Mouse (Mus musculus) CH12.LX (cell line): ENCODE results near the gene Gm20517. TPM values are rescaled to one million over a fixed set of nuclear protein-coding genes. Genes with fewer than 3 reads are reported as not detected.

ENCODE experiments used
- DNase-seq: peaks from one replicate; pipeline ENCODE4 v3.0.0-alpha.2; 2013; ENCODE audit errors: extremely low read depth
- H3K27ac ChIP-seq: 2 replicates; pipeline ENCODE4 v1.5.1; 2012; ENCODE audit warnings: low read depth, mild to moderate bottlenecking, control low read depth, moderate library complexity; ENCODE audit not compliant: insufficient read depth
- H3K27me3 ChIP-seq: replicated peaks from 2 replicates; pipeline ENCODE3; 2012; ENCODE audit warnings: inconsistent platforms
- H3K36me3 ChIP-seq, 2 experiments: replicated peaks in 1 of 2; 2 replicates each; pipeline versions ENCODE3 to v1.6.1; 2012; ENCODE audit warnings: inconsistent platforms in 1 of 2, low read length in 1 of 2, mild to moderate bottlenecking in 1 of 2, mixed read lengths in 1 of 2, moderate library complexity in 1 of 2; ENCODE audit not compliant: control insufficient read depth in 1 of 2, insufficient read depth in 1 of 2
- H3K4me1 ChIP-seq, 2 experiments: 2 replicates each; pipeline ENCODE4 v1.6.1; 2012; ENCODE audit warnings: inconsistent platforms in 1 of 2, moderate library complexity in 1 of 2; ENCODE audit not compliant: insufficient read depth in 2 of 2, control insufficient read depth in 1 of 2
- H3K4me2 ChIP-seq: 2 replicates; pipeline ENCODE4 v1.6.1; 2012; ENCODE audit warnings: low read depth, mild to moderate bottlenecking, control low read depth; ENCODE audit not compliant: poor library complexity, insufficient read depth, severe bottlenecking
- H3K4me3 ChIP-seq, 3 experiments: fragments of 150-350 bp in 1 of 3; sonication (generic) in 1 of 3; replicated peaks in 1 of 3; 2 replicates each; pipeline versions ENCODE3 to v1.5.1; 2011 to 2012; ENCODE audit warnings: low read depth in 2 of 3, low read length in 2 of 3, mild to moderate bottlenecking in 2 of 3, moderate library complexity in 2 of 3, control low read depth in 1 of 3, improper control_type of control experiment in 1 of 3, inconsistent platforms in 1 of 3, mixed read lengths in 1 of 3; ENCODE audit not compliant: poor library complexity in 1 of 3
- H3K79me2 ChIP-seq: replicated peaks from 2 replicates; pipeline ENCODE4 v1.6.1; 2012; ENCODE audit warnings: mild to moderate bottlenecking, moderate library complexity; ENCODE audit not compliant: control insufficient read depth, poor library complexity, insufficient read depth, severe bottlenecking; ENCODE audit errors: extremely low read depth
- H3K9ac ChIP-seq: 2 replicates; pipeline ENCODE4 v1.6.1; 2012; ENCODE audit warnings: low read depth, mild to moderate bottlenecking, control low read depth, moderate library complexity; ENCODE audit not compliant: insufficient read depth
- H3K9me3 ChIP-seq: replicated peaks from 2 replicates; pipeline ENCODE3; 2012; ENCODE audit warnings: low read length, inconsistent platforms, mixed read lengths
- BHLHE40 ChIP-seq: IDR thresholded peaks from 2 replicates; pipeline ENCODE4 v1.6.1; 2011; ENCODE audit warnings: mild to moderate bottlenecking, low read depth, low read length, improper control_type of control experiment
- CHD2 ChIP-seq: IDR thresholded peaks from 2 replicates; pipeline ENCODE4 v1.6.1; 2011; ENCODE audit warnings: low read length, improper control_type of control experiment
- CTCF ChIP-seq, 2 experiments: IDR thresholded peaks in 1 of 2; conservative IDR thresholded peaks in 1 of 2; 2 replicates each; pipeline ENCODE4 v1.5.1; 2011 to 2012; ENCODE audit warnings: low read depth in 2 of 2, low read length in 2 of 2, improper control_type of control experiment in 1 of 2, inconsistent platforms in 1 of 2, mild to moderate bottlenecking in 1 of 2, moderate library complexity in 1 of 2
- E2F4 ChIP-seq: IDR thresholded peaks from 2 replicates; pipeline ENCODE4 v1.6.1; 2011; ENCODE audit warnings: low read depth, low read length, improper control_type of control experiment; ENCODE audit not compliant: insufficient replicate concordance
- EP300 ChIP-seq: IDR thresholded peaks from 2 replicates; pipeline ENCODE4 v1.6.1; 2011; ENCODE audit warnings: low read length, improper control_type of control experiment
- ETS1 ChIP-seq: conservative IDR thresholded peaks from 2 replicates; pipeline ENCODE4 v1.6.1; 2012; ENCODE audit warnings: low read depth, mild to moderate bottlenecking, inconsistent platforms, low read length, improper control_type of control experiment, moderate library complexity
- GABPA ChIP-seq: IDR thresholded peaks from 2 replicates; pipeline ENCODE4 v1.6.1; 2012; ENCODE audit warnings: low read depth, low read length, improper control_type of control experiment, inconsistent platforms; ENCODE audit not compliant: insufficient replicate concordance
- HCFC1 ChIP-seq: IDR thresholded peaks from 2 replicates; pipeline ENCODE4 v1.6.1; 2012; ENCODE audit warnings: low read depth, mild to moderate bottlenecking, inconsistent platforms, low read length, improper control_type of control experiment
- IRF4 ChIP-seq: IDR thresholded peaks from 2 replicates; pipeline ENCODE4 v1.6.1; 2014; ENCODE audit warnings: low read depth, mild to moderate bottlenecking, inconsistent platforms, low read length, improper control_type of control experiment
- JUN ChIP-seq: IDR thresholded peaks from 2 replicates; pipeline ENCODE4 v1.6.1; 2011; ENCODE audit warnings: low read depth, mild to moderate bottlenecking, low read length, improper control_type of control experiment, moderate library complexity; ENCODE audit not compliant: insufficient read depth
- JUND ChIP-seq: conservative IDR thresholded peaks from 2 replicates; pipeline ENCODE4 v1.6.1; 2011; ENCODE audit warnings: low read depth, low read length, improper control_type of control experiment
- MAFK ChIP-seq: IDR thresholded peaks from 2 replicates; pipeline ENCODE4 v1.6.1; 2011; ENCODE audit warnings: low read length, improper control_type of control experiment; ENCODE audit not compliant: insufficient replicate concordance
- MAZ ChIP-seq: IDR thresholded peaks from 2 replicates; pipeline ENCODE4 v1.6.1; 2012; ENCODE audit warnings: low read depth, mild to moderate bottlenecking, inconsistent platforms, low read length, improper control_type of control experiment, moderate library complexity
- MEF2A ChIP-seq: IDR thresholded peaks from 2 replicates; pipeline ENCODE4 v1.6.1; 2014; ENCODE audit warnings: low read depth, mild to moderate bottlenecking, inconsistent platforms, low read length, improper control_type of control experiment, borderline replicate concordance
- MXI1 ChIP-seq: IDR thresholded peaks from 2 replicates; pipeline ENCODE4 v1.6.1; 2011; ENCODE audit warnings: mild to moderate bottlenecking, low read depth, low read length, improper control_type of control experiment
- MYC ChIP-seq: IDR thresholded peaks from 2 replicates; pipeline ENCODE4 v1.6.1; 2011; ENCODE audit warnings: low read depth, mild to moderate bottlenecking, improper control_type of control experiment, low read length
- NELFE ChIP-seq: IDR thresholded peaks from 2 replicates; pipeline ENCODE4 v1.6.1; 2011; ENCODE audit warnings: low read depth, low read length, improper control_type of control experiment
- NRF1 ChIP-seq: IDR thresholded peaks from 2 replicates; pipeline ENCODE4 v1.6.1; 2014; ENCODE audit warnings: low read depth, mild to moderate bottlenecking, inconsistent platforms, low read length, improper control_type of control experiment, moderate library complexity
- PAX5 ChIP-seq: IDR thresholded peaks from 2 replicates; pipeline ENCODE4 v1.6.1; 2012; ENCODE audit warnings: low read length, inconsistent platforms, mixed read lengths
- POLR2A ChIP-seq: IDR thresholded peaks from 2 replicates; pipeline ENCODE4 v1.6.1; 2011; ENCODE audit warnings: low read depth, mild to moderate bottlenecking, improper control_type of control experiment, low read length
- POLR2AphosphoS2 ChIP-seq: IDR thresholded peaks from 2 replicates; pipeline ENCODE4 v1.6.1; 2011; ENCODE audit warnings: low read depth, low read length, improper control_type of control experiment
- RCOR1 ChIP-seq: conservative IDR thresholded peaks from 2 replicates; pipeline ENCODE4 v1.6.1; 2012; ENCODE audit warnings: low read depth, mild to moderate bottlenecking, inconsistent platforms, low read length, improper control_type of control experiment
- SIN3A ChIP-seq: IDR thresholded peaks from 2 replicates; pipeline ENCODE4 v1.6.1; 2012; ENCODE audit warnings: low read length, improper control_type of control experiment, inconsistent platforms
- SMC3 ChIP-seq: IDR thresholded peaks from 2 replicates; pipeline ENCODE4 v1.6.1; 2011; ENCODE audit warnings: low read depth, low read length, improper control_type of control experiment
- UBTF ChIP-seq: IDR thresholded peaks from 2 replicates; pipeline ENCODE4 v1.6.1; 2012; ENCODE audit warnings: low read depth, mild to moderate bottlenecking, inconsistent platforms, low read length, improper control_type of control experiment, moderate library complexity
- USF1 ChIP-seq: IDR thresholded peaks from 2 replicates; pipeline ENCODE4 v1.6.1; 2014; ENCODE audit warnings: low read depth, mild to moderate bottlenecking, inconsistent platforms, low read length, improper control_type of control experiment
- ZKSCAN1 ChIP-seq: IDR thresholded peaks from 2 replicates; pipeline ENCODE4 v1.6.1; 2012; ENCODE audit warnings: low read depth, inconsistent platforms, low read length, improper control_type of control experiment, borderline replicate concordance
- ZMIZ1 ChIP-seq: IDR thresholded peaks from 2 replicates; pipeline ENCODE4 v1.6.1; 2012; ENCODE audit warnings: low read depth, mild to moderate bottlenecking, inconsistent platforms, low read length, improper control_type of control experiment
- dilution Hi-C: fragments of 300-500 bp; cut with MboI; formaldehyde crosslinking; loops from 2 replicates; pipeline ENCODE4 v1.14.3; 2020; ENCODE audit warnings: low sequenced_read_pairs; ENCODE audit not compliant: extremely low pct_unique_long_range_greater_than_20kb, extremely low pct_ligation_motif_present
- in situ Hi-C: fragments of 300-500 bp; cut with MboI; formaldehyde crosslinking; loops from 3 replicates; pipeline ENCODE4 v1.14.3; 2019; ENCODE audit warnings: low sequenced_read_pairs, low pct_ligation_motif_present, low pct_unique_long_range_greater_than_20kb, mixed read lengths
- polyA plus RNA-seq: library from polyadenylated mRNA; unstranded; fragments of >175 nt; gene quantifications from 2 replicates; pipeline ENCODE4 v1.2.1, GENCODE M21; 2012; ENCODE audit warnings: low read depth; ENCODE audit not compliant: insufficient read length
- total RNA-seq, 2 experiments: library from RNA; depleted of rRNA; stranded (reverse); fragments of 300-350 nt in 1 of 2; fragments of >200 nt in 1 of 2; gene quantifications; 2 replicates each; pipeline ENCODE4 v1.2.3; 2012 to 2014

Gm20517 gene
- total and polyA plus RNA-seq, 3 experiments = 1.1 to 1.8 (median 1.8) TPM

- Histone ChIP-seq H3K79me2 (no peaks in the 10 kb centered on the region), H3K9me3 (no peaks in the 10 kb centered on the region), H3K9ac (no peak overlapping the region), H3K4me1 (no peaks in the 10 kb centered on the region), H3K4me3 (no peak overlapping the region), H3K36me3 (no peaks in the 10 kb centered on the region), H3K27me3 (no peaks in the 10 kb centered on the region), H3K4me2 (no peak overlapping the region), H3K27ac (no peak overlapping the region)
- DNase-seq = no peak
- dilution Hi-C loops (no loop called here), in situ Hi-C loops (no loop called here)
- TF ChIP-seq CTCF (conservative IDR thresholded peaks at IDR 0.05 in 1 of 2, IDR thresholded peaks at IDR 0.05 in 1 of 2; ENCODE audit: low read depth in 2 of 2, low read length in 2 of 2) = no peak
- no peak for TF ChIP-seq RCOR1
- no peak for TF ChIP-seq EP300
- TF ChIP-seq GABPA = no peak
- no peak for TF ChIP-seq POLR2AphosphoS2
- no peak for TF ChIP-seq ETS1
- TF ChIP-seq NRF1 = no peak
- no peak for TF ChIP-seq SMC3
- no peak for TF ChIP-seq MAZ
- no peak for TF ChIP-seq MXI1
- no peak for TF ChIP-seq POLR2A
- no peak for TF ChIP-seq UBTF
- TF ChIP-seq MYC = no peak
- no peak for TF ChIP-seq CHD2
- no peak for TF ChIP-seq HCFC1
- TF ChIP-seq IRF4 = no peak
- no peak for TF ChIP-seq NELFE
- no peak for TF ChIP-seq JUND
- no peak for TF ChIP-seq ZKSCAN1
Measured at GRCm38 (mm10) chr17:47566133-47566532, 45.3 kb upstream of the Gm20517 start.

GRCm38 (mm10) chr17:47567271-47567670 is 44.1 kb upstream of the Gm20517 start:
- Histone ChIP-seq H3K79me2 (no peaks in the 10 kb centered on the region), H3K9me3 (no peaks in the 10 kb centered on the region), H3K27me3 (no peaks in the 10 kb centered on the region), H3K4me1 (no peaks in the 10 kb centered on the region), H3K9ac (no peak overlapping the region), H3K27ac (no peak overlapping the region), H3K36me3 (no peaks in the 10 kb centered on the region), H3K4me2 (no peak overlapping the region), H3K4me3 (no peak overlapping the region)
- in situ Hi-C loops (no loop called here), dilution Hi-C loops (no loop called here)
- TF ChIP-seq SIN3A (no peak), HCFC1 (no peak), MEF2A (no peak), JUN (no peak), MXI1 (no peak), PAX5 (no peak), E2F4 (no peak), ZKSCAN1 (no peak), MYC (no peak), SMC3 (no peak), USF1 (no peak), NELFE (no peak), ZMIZ1 (no peak), BHLHE40 (no peak), JUND (no peak), MAFK (no peak), IRF4 (no peak)
- DNase-seq = no peak
